Mouse (Mus musculus) cerebellum, adult 2 months (tissue): ENCODE measurements around the gene Tulp1. TPM values are rescaled to one million over a fixed set of nuclear protein-coding genes. Genes with fewer than 3 reads are reported as not detected.
"Not testable (repeated sequence)": the region's sequence is repeated elsewhere in the genome, so short reads cannot be mapped to it uniquely, and the experiment has no call there.

Source experiments
- DNase-seq, 2 experiments: peaks; one replicate each; pipeline ENCODE4 v3.0.0; 2021
- H3K27ac ChIP-seq: fragments of 200-500 bp; 2 replicates; pipeline ENCODE4 v1.5.1; 2012; ENCODE audit warnings: low read length, control low read depth, inconsistent platforms; ENCODE audit not compliant: insufficient read depth
- H3K27me3 ChIP-seq: fragments of 200-500 bp; 2 replicates; pipeline ENCODE4 v1.6.1; 2012; ENCODE audit warnings: inconsistent platforms, mild to moderate bottlenecking, low read length, moderate library complexity; ENCODE audit not compliant: control insufficient read depth, insufficient read depth
- H3K4me1 ChIP-seq: fragments of 200-500 bp; 2 replicates; pipeline ENCODE4 v1.6.1; 2011; ENCODE audit warnings: low read length; ENCODE audit not compliant: control insufficient read depth, insufficient read depth
- H3K4me3 ChIP-seq: fragments of 200-500 bp; replicated peaks from 2 replicates; pipeline ENCODE3; 2011; ENCODE audit warnings: mild to moderate bottlenecking, low read depth, low read length, control low read depth; ENCODE audit not compliant: insufficient read depth
- CTCF ChIP-seq: fragments of 200-500 bp; IDR thresholded peaks from 2 replicates; pipeline ENCODE4 v1.5.1; 2011; ENCODE audit warnings: low read depth, mild to moderate bottlenecking, control low read depth, low read length, moderate library complexity, borderline replicate concordance; ENCODE audit not compliant: insufficient read depth
- POLR2A ChIP-seq: fragments of 200-500 bp; IDR thresholded peaks from 2 replicates; pipeline ENCODE4 v1.6.1; 2011; ENCODE audit warnings: low read length, control low read depth, borderline replicate concordance; ENCODE audit not compliant: insufficient read depth
- WGBS: fragments of 180-500 bp; shearing (Covaris S2); methylation state at CpG from one replicate; pipeline ENCODE4 v1.1.7; 2018; 5-methylcytosine and 5-hydroxymethylcytosine counted together
- polyA plus RNA-seq: library from polyadenylated mRNA; depleted of rRNA; stranded (reverse); fragments of >200 nt; gene quantifications from 2 replicates; pipeline ENCODE4 v1.2.3, GENCODE M21; 2012

Gene Tulp1
- polyA plus RNA-seq, 1 experiment = not detected

GRCm38 (mm10) chr17:28327673-28328325 lies 37.2 kb downstream of the Tulp1 start:
- TF ChIP-seq CTCF (no peak), POLR2A (no peak)
- 10% methylated on average over 22 of the region's 22 CpGs for WGBS
- Histone ChIP-seq H3K27ac (peak overlapping the region; percentile 62), H3K4me1 (peaks cover 8% of the 10 kb centered on the region), H3K4me3 (peak overlapping the region; percentile 62), H3K27me3 (no peaks in the 10 kb centered on the region)
- no peak for DNase-seq

- no peaks in the 10 kb centered on the region for H3K27me3 ChIP-seq
- DNase-seq = no peak
- H3K27ac ChIP-seq = no peak overlapping the region
- H3K4me1 ChIP-seq = peaks cover 8% of the 10 kb centered on the region
- 84% methylated on average over 3 of the region's 3 CpGs for WGBS
- no peak for TF ChIP-seq POLR2A
- no peak for TF ChIP-seq CTCF
- H3K4me3 ChIP-seq = no peak overlapping the region
These were observed 38.1 kb downstream of the Tulp1 start for GRCm38 (mm10) chr17:28326951-28327350.

- no peak overlapping the region for H3K27ac ChIP-seq
- TF ChIP-seq POLR2A (no peak), CTCF (no peak)
- 91% methylated on average over 8 of the region's 8 CpGs for WGBS
- H3K27me3 ChIP-seq = no peaks in the 10 kb centered on the region
- no peak for DNase-seq
- H3K4me1 ChIP-seq = peaks cover 8% of the 10 kb centered on the region
- H3K4me3 ChIP-seq = no peak overlapping the region
These were observed 39.3 kb downstream of the Tulp1 start for GRCm38 (mm10) chr17:28325751-28326150.

GRCm38 (mm10) chr17:28324416-28324815 lies 40.6 kb downstream of the Tulp1 start:
- WGBS = 95% methylated on average over 7 of the region's 7 CpGs
- H3K27me3 ChIP-seq, H3K4me1 ChIP-seq, DNase-seq, H3K4me3 ChIP-seq, H3K27ac ChIP-seq: not testable (repeated sequence)

GRCm38 (mm10) chr17:28323786-28324185 lies 41.2 kb downstream of the Tulp1 start:
- 94% methylated on average over 8 of the region's 8 CpGs for WGBS
- Histone ChIP-seq H3K27me3 (no peaks in the 10 kb centered on the region), H3K4me1 (peaks cover 8% of the 10 kb centered on the region), H3K4me3 (no peak overlapping the region), H3K27ac (no peak overlapping the region)
- DNase-seq = no peak
- TF ChIP-seq POLR2A (no peak), CTCF (no peak)

GRCm38 (mm10) chr17:28321700-28322099 lies 43.3 kb downstream of the Tulp1 start:
- WGBS = 75% methylated on average over 4 of the region's 4 CpGs
- H3K27me3 ChIP-seq = no peaks in the 10 kb centered on the region
- no peak overlapping the region for H3K27ac ChIP-seq

GRCm38 (mm10) chr17:28317725-28318124 lies 47.3 kb downstream of the Tulp1 start:
- TF ChIP-seq POLR2A (no peak), CTCF (no peak)
- no peak for DNase-seq
- 85% methylated on average over 9 of the region's 9 CpGs for WGBS

More at GRCm38 (mm10) chr17:28321700-28322099, 43.3 kb downstream of the Tulp1 start:
- Histone ChIP-seq H3K4me1 (no peaks in the 10 kb centered on the region), H3K4me3 (no peak overlapping the region)
- TF ChIP-seq POLR2A (no peak), CTCF (no peak)
- DNase-seq = no peak

GRCm38 (mm10) chr17:28317091-28317490 lies 47.9 kb downstream of the Tulp1 start:
- DNase-seq = no peak
- 64% methylated on average over 8 of the region's 8 CpGs for WGBS
- H3K27me3 ChIP-seq = no peaks in the 10 kb centered on the region
- H3K4me3 ChIP-seq = no peak overlapping the region
- TF ChIP-seq CTCF = no peak
- TF ChIP-seq POLR2A = no peak
- H3K27ac ChIP-seq = no peak overlapping the region
- peaks cover 5% of the 10 kb centered on the region; the same call in 1 of the 2 replicates for H3K4me1 ChIP-seq

More at GRCm38 (mm10) chr17:28317725-28318124, 47.3 kb downstream of the Tulp1 start:
- no peak overlapping the region for H3K4me3 ChIP-seq
- H3K27ac ChIP-seq = no peak overlapping the region
- peaks cover 5% of the 10 kb centered on the region; the same call in 1 of the 2 replicates for H3K4me1 ChIP-seq
- no peaks in the 10 kb centered on the region for H3K27me3 ChIP-seq
